Mouse (Mus musculus) MEL-GATA-1-ER (cell line): ENCODE data around the gene Vmn1r119.
"Not testable (repeated sequence)": the region's sequence is repeated elsewhere in the genome, so short reads cannot be mapped to it uniquely, and the experiment has no call there.

ENCODE experiments used
- DNase-seq: peaks from one replicate; pipeline ENCODE4 v3.0.0-alpha.2; 2012; ENCODE audit warnings: low read depth; ENCODE audit errors: extremely low read depth

The Vmn1r119 gene

DNA sequence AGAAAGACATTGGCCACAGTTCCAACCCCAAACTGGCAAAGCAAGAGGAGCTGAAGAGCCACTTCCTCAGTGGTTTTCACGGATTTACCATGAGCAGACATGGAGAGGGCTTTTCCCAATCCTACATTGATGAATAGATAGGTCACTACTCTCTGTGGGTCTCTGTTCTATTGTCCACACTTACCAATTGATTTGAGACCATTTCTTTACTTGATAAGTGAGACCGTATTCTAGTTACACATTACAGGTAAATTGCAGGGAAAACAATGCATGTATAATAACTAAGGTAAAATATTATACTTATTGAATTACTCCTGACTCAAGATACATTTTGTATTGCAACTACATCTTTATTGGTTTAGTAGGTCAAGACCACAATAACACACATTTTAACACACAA, at the start of gene Vmn1r119:
TSS of gene Vmn1r119 (minus strand) at position 101 of the 400 bp plus-strand sequence.
- DNase-seq = not testable (repeated sequence)

DNA sequence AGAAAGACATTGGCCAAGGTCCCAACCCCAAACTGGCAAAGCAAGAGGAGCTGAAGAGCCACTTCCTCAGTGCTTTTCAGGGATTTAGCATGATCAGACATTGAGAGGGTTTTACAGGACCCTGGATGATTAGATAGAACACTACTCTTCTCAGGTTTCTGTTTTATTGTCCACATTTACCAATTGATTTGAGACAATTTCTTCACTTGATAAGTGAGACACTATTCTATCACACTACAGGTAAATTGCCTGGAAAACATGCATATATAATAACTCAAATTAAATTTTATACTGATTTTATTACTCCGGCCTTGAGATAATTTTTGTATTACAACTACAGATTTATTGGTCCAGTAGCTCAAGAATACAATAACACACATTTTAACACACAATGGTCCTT, 41.4 kb upstream of the Vmn1r119 start, which contains the start of gene Vmn1r120:
TSS of gene Vmn1r120 (minus strand) at position 101 of the 400 bp plus-strand sequence.
- DNase-seq = not testable (repeated sequence)
